Comparison of ENCODE assay signal across 8 mouse cellular contexts in genomic region chr13:83715308-83715785, GRCm38 (mm10).
DNase-seq lines count a peak whose midpoint lies in the region; ATAC-seq and TF ChIP-seq lines count a peak whose summit lies in the region.

No protein-coding gene starts in this region.

- no peak for TF ChIP-seq CTCF in MEL (IDR thresholded peaks at IDR 0.05 in 2 of 3, conservative IDR thresholded peaks at IDR 0.05 in 1 of 3; ENCODE audit: control insufficient read depth in 1 of 3, insufficient read depth in 1 of 3, low read depth in 2 of 3, low read length in 3 of 3, poor library complexity in 1 of 3, severe bottlenecking in 1 of 3)

- H3K27ac ChIP-seq in heart, embryonic 12.5 days (ENCODE audit: poor library complexity, severe bottlenecking): no peak overlapping the region
- H3K27ac ChIP-seq in MEL (ENCODE audit: control insufficient read depth, low read depth, low read length): no peak overlapping the region
- peak overlapping the region; percentile 91 for H3K27ac ChIP-seq in hindbrain, embryonic 12.5 days
- peak overlapping the region; percentile 86 for H3K27ac ChIP-seq in midbrain, embryonic 12.5 days (replicated peaks)

- DNase-seq in heart, postnatal 25 days (ENCODE audit: low spot score): no peak
- no peak for DNase-seq in MEL (ENCODE audit: low read depth, low spot score)
- DNase-seq in spleen, adult 12 weeks (ENCODE audit: low spot score): no peak
- DNase-seq in gastrocnemius, postnatal 4 days (ENCODE audit: low spot score in 2 of 2): no peak
- DNase-seq in lung, postnatal 4 days: no peak

- intact Hi-C loops in heart, postnatal 25 days (cut with DNase I): loop anchor here (1.0 kb wide), 1 partner anchor 1043 kb away; no protein-coding TSS in a partner anchor

- H3K4me3 ChIP-seq in heart, embryonic 12.5 days: peak overlapping the region; percentile 35
- peak overlapping the region; percentile 44 to 46 for H3K4me3 ChIP-seq in MEL (ENCODE audit: control insufficient read depth in 1 of 2, insufficient read depth in 1 of 2, low read depth in 2 of 2, low read length in 2 of 2)
- H3K4me3 ChIP-seq in hindbrain, embryonic 12.5 days: peak overlapping the region; percentile 84
- peak overlapping the region; percentile 92 for H3K4me3 ChIP-seq in midbrain, embryonic 12.5 days

- no peaks in the 10 kb centered on the region for H3K36me3 ChIP-seq in heart, embryonic 12.5 days
- no peaks in the 10 kb centered on the region for H3K36me3 ChIP-seq in MEL (ENCODE audit: control insufficient read depth in 1 of 2, insufficient read depth in 2 of 2, low read length in 2 of 2)
- no peaks in the 10 kb centered on the region for H3K36me3 ChIP-seq in hindbrain, embryonic 12.5 days
- no peaks in the 10 kb centered on the region for H3K36me3 ChIP-seq in midbrain, embryonic 12.5 days

- WGBS in heart, embryonic 12.5 days: 4% methylated on average over 14 of the region's 14 CpGs
- WGBS in hindbrain, embryonic 12.5 days: 2% methylated on average over 14 of the region's 14 CpGs
- WGBS in midbrain, embryonic 12.5 days: 2% methylated on average over 14 of the region's 14 CpGs

- peaks cover 90% of the 10 kb centered on the region for H3K27me3 ChIP-seq in heart, embryonic 12.5 days (replicated peaks)
- no peaks in the 10 kb centered on the region for H3K27me3 ChIP-seq in MEL (ENCODE audit: control insufficient read depth in 1 of 2, insufficient read depth in 2 of 2, low read length in 2 of 2)
- peaks cover 42% of the 10 kb centered on the region for H3K27me3 ChIP-seq in hindbrain, embryonic 12.5 days
- peaks cover 53% of the 10 kb centered on the region for H3K27me3 ChIP-seq in midbrain, embryonic 12.5 days

- peaks cover 12% of the 10 kb centered on the region for H3K4me1 ChIP-seq in heart, embryonic 12.5 days (replicated peaks)
- no peaks in the 10 kb centered on the region; a peak in 1 of 4 replicates for H3K4me1 ChIP-seq in MEL (ENCODE audit: control insufficient read depth in 1 of 2, insufficient read depth in 2 of 2, low read length in 2 of 2)
- H3K4me1 ChIP-seq in hindbrain, embryonic 12.5 days: peaks cover 4% of the 10 kb centered on the region
- peaks cover 12% of the 10 kb centered on the region for H3K4me1 ChIP-seq in midbrain, embryonic 12.5 days

- TF ChIP-seq RAD21 in MEL (IDR thresholded peaks at IDR 0.05; ENCODE audit: low read depth, low read length): no peak

- H3K9ac ChIP-seq in heart, embryonic 12.5 days: no peak overlapping the region
- H3K9ac ChIP-seq in MEL (ENCODE audit: control insufficient read depth, low read depth, low read length, poor library complexity, severe bottlenecking): peak overlapping the region; percentile 57; the same call in 1 of the 2 replicates
- peak overlapping the region; percentile 100 for H3K9ac ChIP-seq in hindbrain, embryonic 12.5 days
- H3K9ac ChIP-seq in midbrain, embryonic 12.5 days (replicated peaks): peak overlapping the region; percentile 73

- H3K79me2 ChIP-seq in MEL (ENCODE audit: control insufficient read depth, insufficient read depth, low read length, poor library complexity): no peaks in the 10 kb centered on the region

- TF ChIP-seq EP300 in MEL (IDR thresholded peaks at IDR 0.05; ENCODE audit: low read depth in 1 of 2, low read length in 2 of 2): no peak

- peak overlapping the region; percentile 67 for H3K4me2 ChIP-seq in heart, embryonic 12.5 days
- peak overlapping the region; percentile 69 for H3K4me2 ChIP-seq in hindbrain, embryonic 12.5 days (replicated peaks)
- peak overlapping the region; percentile 68 for H3K4me2 ChIP-seq in midbrain, embryonic 12.5 days (replicated peaks)

- TF ChIP-seq POLR2A in MEL (IDR thresholded peaks at IDR 0.05; ENCODE audit: control insufficient read depth in 1 of 2, insufficient read depth in 1 of 2, low read depth in 1 of 2, low read length in 2 of 2, poor library complexity in 1 of 2): no peak

- no peaks in the 10 kb centered on the region for H3K9me3 ChIP-seq in heart, embryonic 12.5 days (replicated peaks)
- H3K9me3 ChIP-seq in MEL (replicated peaks; ENCODE audit: insufficient read depth, low read length): no peaks in the 10 kb centered on the region
- H3K9me3 ChIP-seq in hindbrain, embryonic 12.5 days (replicated peaks): no peaks in the 10 kb centered on the region
- H3K9me3 ChIP-seq in midbrain, embryonic 12.5 days: no peaks in the 10 kb centered on the region

- ATAC-seq in heart, embryonic 12.5 days (ENCODE audit: insufficient number of reproducible peaks, low FRiP score): no peak
- ATAC-seq in hindbrain, embryonic 12.5 days (ENCODE audit: low FRiP score): peak; percentile 62
- ATAC-seq in midbrain, embryonic 12.5 days (ENCODE audit: low FRiP score, low read depth): peak; percentile 35

TF ChIP-seq in MEL, 35 proteins besides CTCF, POLR2A, EP300 and RAD21:
- TF ChIP-seq NRF1 (IDR thresholded peaks at IDR 0.05; ENCODE audit: insufficient read depth, low read depth, low read length, poor library complexity, severe bottlenecking) (no peak), SMC3 (IDR thresholded peaks at IDR 0.05; ENCODE audit: low read depth, low read length) (no peak), POLR2AphosphoS2 (IDR thresholded peaks at IDR 0.05; ENCODE audit: low read length) (no peak), HCFC1 (IDR thresholded peaks at IDR 0.05; ENCODE audit: low read depth, low read length) (no peak), E2F4 (IDR thresholded peaks at IDR 0.05; ENCODE audit: borderline replicate concordance, low read depth, low read length) (no peak), ETS1 (IDR thresholded peaks at IDR 0.05; ENCODE audit: low read depth, low read length) (no peak), ZC3H11A (IDR thresholded peaks at IDR 0.05; ENCODE audit: low read depth, low read length) (no peak), MAX (IDR thresholded peaks at IDR 0.05; ENCODE audit: low read length) (no peak), GABPA (IDR thresholded peaks at IDR 0.05; ENCODE audit: low read depth, low read length) (no peak)
TF ChIP-seq in MEL: peak in this region for 0.

Comparison
In these comparisons a context has a peak if more than half of its experiments do, and no peak if none do; other contexts are left out.
1. H3K27ac ChIP-seq: peak in hindbrain, embryonic 12.5 days (single experiment) and midbrain, embryonic 12.5 days (single experiment); none in heart, embryonic 12.5 days (single experiment) and MEL (single experiment).
2. H3K4me3 ChIP-seq: peak in every context shown above with its lines; median percentile 92 in midbrain, embryonic 12.5 days; 84 in hindbrain, embryonic 12.5 days; 45 in MEL; 35 in heart, embryonic 12.5 days.
3. Peak in every context shown above with its lines, with median percentiles within 50 percentile points of each other: H3K4me2 ChIP-seq.